Mouse (Mus musculus): Measurements from ENCODE around the gene Dok5.

Gene Dok5

DNA sequence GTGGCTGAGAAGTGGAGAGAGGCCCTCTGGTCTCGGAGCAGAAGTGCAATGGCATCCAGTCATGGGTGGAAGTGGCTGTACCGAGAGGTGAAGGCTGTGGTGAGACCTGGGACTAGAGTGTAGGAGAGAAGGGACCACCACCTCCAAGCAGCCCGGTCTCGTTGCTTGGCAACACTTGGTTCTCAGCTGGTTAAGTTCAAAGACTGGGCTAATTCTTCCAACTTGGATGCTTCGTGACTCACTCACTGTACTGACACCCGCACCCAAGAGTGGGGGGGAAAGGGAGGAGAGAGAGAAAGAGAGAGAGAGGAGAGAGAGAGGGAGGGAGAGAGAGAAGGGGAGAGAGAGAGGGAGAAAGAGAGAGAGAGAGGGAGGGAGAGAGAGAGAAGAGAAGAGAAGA, 133.2 kb downstream of the Dok5 start:
- no peak for DNase-seq

- no peak for DNase-seq
These were observed 139.0 kb downstream of the Dok5 start for GRCm38 (mm10) chr2:170870566-170870965.

GRCm38 (mm10) chr2:170871469-170871868, 139.9 kb downstream of the Dok5 start:
- no peak for DNase-seq

DNA sequence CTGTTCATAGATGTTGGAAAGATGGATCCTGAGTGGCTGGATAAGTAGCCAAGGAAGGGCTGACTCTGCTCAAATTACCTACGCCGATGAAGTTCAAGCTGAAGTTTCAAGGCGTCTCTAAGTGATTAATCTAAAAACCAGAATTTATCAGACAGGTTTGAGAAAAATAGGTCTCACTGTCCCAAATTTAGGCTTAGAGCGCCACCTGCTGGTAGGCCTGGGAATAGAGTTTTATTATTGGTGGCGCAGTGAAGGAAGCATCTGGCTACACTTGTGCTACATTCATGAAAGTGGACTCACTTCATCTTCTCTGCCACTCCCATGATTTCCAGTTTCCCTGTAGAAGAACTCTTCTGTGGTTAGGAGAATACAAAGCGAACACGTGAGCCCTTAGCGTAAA, 141.8 kb downstream of the Dok5 start:
- peak; percentile 81 for DNase-seq

GRCm38 (mm10) chr2:170877515-170877914, 145.9 kb downstream of the Dok5 start:
- peak; percentile 94 for DNase-seq

GRCm38 (mm10) chr2:170877936-170878335, 146.3 kb downstream of the Dok5 start:
- no peak for DNase-seq

GRCm38 (mm10) chr2:170884209-170884801, 152.7 kb downstream of the Dok5 start:
- no peak for DNase-seq

DNA sequence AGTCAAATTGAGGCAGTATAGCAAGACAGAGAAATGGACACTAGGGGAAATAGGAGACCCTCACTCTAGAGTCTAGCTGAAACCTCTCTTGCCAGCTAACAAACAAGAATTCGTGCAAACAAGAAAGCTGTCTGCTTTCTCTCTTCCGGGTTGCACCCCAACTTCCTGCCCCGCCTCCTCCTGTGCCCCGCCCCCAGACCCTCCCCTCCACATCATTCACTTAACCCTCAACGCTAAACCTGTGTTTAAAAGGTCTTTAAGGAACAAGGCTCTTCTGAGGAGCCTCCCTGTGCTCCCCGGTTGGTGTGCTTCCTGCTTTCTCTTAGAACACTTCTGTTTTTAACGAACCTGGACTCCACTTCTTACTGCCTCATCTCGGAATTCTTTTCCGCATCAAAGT, 156.4 kb downstream of the Dok5 start:
- no peak for DNase-seq

DNA sequence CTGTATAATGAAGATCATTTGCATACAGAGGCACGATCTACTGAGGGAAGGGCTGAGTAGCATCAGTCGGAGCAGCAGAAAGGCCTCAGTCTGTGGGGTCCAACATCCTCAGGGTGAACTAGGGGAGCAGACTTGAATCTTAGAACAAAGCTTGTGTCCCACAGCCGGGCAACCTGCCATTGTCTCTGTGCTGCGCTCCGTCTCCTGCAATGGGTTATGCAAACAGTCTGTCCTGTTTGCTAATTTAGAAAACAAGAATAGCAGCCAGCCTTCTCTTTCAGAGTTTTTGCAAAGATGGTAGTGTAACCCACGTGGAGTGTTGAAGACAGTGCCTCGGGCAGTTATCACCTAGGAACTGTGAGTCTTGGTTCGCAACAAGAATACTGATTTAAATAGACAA, 163.5 kb downstream of the Dok5 start:
- DNase-seq: no peak

DNA sequence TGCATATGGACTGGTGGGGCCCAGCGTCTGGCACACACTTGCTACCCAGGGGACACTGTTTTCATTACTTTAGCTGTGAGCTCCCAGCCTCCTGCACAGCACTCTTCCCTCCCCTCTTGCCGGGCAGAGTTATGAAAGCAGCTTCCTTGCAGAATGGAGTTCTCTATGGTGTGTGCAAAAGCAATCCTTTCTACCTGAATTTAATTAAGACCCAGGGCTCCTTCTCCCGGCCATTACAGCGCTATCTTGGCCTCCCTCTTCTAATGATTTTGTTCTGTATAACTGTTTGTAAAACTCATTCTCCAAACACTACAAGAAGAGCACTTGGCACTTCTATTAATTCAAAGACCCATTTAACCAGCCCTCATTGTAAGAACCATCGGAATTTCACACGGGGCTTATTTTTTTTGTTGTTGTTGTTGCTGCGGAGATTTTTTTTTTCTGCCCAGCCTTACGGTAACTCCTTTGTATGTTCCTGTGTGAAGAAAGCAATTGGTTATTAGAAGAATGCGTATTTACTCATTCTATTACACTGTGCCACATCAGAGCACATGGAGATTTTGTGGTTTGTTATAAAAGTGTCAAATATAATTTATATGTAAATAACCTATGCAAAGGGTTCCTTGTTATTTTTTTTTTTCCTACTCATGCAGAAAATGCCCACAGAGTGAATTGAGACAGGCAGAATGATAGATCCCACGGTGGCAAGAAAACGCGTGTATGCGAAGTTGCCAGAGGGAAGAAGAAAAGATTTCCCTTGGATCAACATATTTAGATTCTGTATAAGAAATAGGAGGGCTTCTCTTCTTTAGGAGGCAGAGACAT, 170.8 kb downstream of the Dok5 start:
- DNase-seq: no peak

GRCm38 (mm10) chr2:170903029-170903306, 171.4 kb downstream of the Dok5 start:
- DNase-seq: no peak

GRCm38 (mm10) chr2:170903367-170903766, 171.8 kb downstream of the Dok5 start:
- DNase-seq: no peak

DNA sequence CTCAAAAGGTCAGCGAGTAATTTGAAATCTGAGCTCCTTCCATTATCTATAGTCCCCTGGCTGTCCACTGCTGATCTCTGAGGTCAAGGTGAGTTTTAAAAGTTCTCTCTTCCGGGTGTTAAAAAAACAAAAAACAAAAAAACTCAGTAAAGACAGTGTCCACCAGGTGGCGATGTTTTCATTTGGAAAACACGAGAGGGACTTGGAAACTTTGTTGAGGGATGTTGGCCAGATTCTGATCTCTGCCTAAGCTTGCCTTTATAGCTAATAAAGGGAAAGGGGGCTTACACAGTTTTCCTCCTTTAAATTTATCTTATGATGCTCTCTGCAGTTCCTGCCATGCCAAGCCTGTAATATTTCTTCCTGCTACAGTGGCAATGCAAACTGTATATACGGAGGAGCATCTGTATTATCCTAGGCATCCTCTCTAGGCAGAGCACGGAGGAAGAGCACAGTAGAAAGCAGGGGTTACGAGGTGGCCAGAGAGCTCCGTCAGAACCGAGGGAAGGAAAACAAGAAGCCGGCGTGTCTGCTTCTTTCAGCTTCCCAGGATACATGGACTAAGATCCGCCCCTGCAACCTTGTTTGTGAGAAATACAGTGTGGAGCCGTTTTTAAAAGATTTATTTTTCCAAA, 181.1 kb downstream of the Dok5 start:
- peak; percentile 87 for DNase-seq

- no peak for DNase-seq
These were observed 182.3 kb downstream of the Dok5 start for GRCm38 (mm10) chr2:170913863-170914262.

- DNase-seq: no peak
These were observed 184.0 kb downstream of the Dok5 start for GRCm38 (mm10) chr2:170915646-170916045.

- DNase-seq: no peak
These were observed 190.7 kb downstream of the Dok5 start for GRCm38 (mm10) chr2:170922260-170922659.

DNA sequence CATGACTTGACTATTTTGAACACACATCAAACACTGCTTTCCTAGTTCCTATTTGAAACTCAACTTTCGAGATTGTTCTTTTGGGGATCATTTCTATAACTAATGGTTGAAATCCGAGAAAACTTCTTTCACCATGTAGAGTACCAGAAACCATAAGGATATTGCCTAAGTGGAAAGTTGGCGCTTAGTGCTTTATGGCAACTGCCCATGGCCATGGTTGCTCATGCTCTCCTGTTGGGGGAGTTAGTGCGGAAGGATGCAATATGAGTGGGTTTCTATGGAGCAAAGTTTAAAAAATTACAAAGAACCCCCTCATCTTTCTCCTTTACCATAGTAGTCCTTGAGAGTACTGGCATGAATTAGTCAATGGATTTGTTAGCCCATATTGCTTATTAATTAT, 192.5 kb downstream of the Dok5 start:
- no peak for DNase-seq

DNA sequence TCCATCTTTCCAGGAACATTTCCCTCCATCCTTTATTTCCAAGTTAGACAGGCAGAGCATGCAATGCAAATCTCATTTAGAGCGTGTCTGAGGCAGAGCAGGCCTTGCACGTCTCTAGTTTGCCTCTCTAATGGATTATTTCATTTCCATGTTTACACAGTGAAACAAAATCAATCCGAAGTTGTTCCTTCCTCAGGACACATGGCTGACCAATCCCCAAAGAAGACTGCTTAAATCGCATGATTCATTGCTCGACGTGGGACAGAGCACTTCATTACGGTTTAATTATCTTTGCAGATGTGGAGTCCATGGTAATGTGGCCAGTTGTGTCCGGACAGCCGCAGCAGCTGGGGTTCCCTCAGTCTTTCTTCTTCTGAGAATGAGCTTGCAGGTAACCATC, 194.6 kb downstream of the Dok5 start:
- no peak for DNase-seq

Measured in embryo, embryonic 11 days (tissue).